Mouse (Mus musculus): ENCODE measurements around the gene Olfr1095.

Gene Olfr1095

DNA sequence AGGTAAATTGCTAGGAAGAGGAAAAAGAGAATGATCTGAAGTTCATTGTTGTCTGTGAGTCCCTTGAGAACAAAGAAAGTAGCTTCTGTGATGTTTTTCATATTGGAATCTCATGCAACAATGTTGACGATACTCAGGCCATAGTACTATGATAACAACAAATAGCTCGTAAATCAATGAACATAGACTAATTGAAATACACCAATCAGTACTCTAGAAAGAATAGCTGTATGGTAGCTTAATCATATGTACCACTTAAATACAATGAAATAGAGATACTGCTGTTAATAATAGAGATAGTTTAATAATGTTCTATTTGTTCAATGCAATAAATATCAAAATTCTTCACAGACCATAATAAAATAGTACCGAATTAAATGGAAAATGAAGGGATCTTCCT is at the start of gene Olfr1095:
Olfr1095 (minus strand) TSS at position 101 of the 400 bp plus-strand sequence.
- DNase-seq (ENCODE audit: low spot score in 2 of 2) = no peak

DNA sequence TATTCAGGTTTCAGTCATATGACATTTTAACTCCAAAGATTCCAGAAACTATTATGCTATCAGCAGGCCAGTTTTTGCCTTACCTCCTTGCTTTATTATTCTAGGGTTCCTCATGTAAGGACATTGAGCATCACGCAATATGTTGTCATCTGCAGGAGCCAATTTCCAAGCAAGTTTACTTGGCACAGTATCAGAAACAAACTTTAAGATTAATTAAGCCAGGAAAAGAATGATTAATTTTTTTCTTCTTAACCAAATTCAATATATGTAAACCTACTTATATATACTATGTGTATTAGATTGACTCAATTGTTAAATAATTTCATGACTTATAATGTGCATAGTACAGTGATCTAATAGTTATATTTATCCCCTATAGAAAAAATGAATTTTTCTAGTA is 40.6 kb upstream of the Olfr1095 start, which contains the start of gene Olfr1097:
Olfr1097 (minus strand) TSS at position 101 of the 400 bp plus-strand sequence.
- no peak for DNase-seq (ENCODE audit: low spot score in 2 of 2)

DNA sequence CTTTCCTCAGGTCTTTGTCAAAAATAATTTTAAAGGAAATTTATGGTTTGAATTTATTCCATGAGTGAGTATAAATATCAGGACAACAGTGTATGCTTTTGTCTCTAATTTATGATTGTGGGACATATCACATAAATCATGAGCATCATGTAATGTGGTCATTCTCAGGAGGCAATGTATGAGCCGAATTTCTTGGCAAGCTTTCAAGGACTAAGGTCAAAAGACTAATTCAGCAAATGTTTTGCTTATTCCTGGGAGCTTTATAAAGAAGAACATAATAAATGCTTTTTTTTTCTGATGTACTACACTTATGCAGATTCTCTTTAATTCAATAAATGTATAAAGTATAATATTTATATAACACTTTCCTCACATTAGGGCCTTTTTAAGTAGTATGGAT is 23.2 kb upstream of the Olfr1095 start, which contains the start of gene Gm13723:
Gm13723 (minus strand) TSS at position 101 of the 400 bp plus-strand sequence.
- no peak for DNase-seq (ENCODE audit: low spot score in 2 of 2)

DNA sequence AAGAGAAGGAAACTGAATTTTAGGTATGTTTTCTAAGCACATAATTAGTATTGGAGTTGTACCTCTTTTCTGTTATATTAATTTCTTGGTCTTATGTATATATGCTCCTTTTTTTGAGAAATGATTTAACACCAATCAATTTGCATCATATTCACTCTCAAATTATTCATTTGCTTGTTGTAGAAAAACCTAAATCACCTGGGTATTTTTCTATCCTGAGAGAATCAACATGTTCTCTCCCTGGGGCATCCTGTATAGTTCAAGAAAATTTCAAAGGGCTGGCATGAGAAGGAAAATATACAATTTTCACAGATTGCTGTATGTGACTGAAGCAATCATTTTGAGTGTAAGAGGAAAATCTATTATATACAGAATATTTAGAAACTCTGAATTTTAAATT is 27.1 kb downstream of the Olfr1095 start, which contains the start of gene Olfr1094:
Olfr1094 (plus strand) TSS at position 301 of the 400 bp plus-strand sequence.
- DNase-seq (ENCODE audit: low spot score in 2 of 2) = no peak

DNA sequence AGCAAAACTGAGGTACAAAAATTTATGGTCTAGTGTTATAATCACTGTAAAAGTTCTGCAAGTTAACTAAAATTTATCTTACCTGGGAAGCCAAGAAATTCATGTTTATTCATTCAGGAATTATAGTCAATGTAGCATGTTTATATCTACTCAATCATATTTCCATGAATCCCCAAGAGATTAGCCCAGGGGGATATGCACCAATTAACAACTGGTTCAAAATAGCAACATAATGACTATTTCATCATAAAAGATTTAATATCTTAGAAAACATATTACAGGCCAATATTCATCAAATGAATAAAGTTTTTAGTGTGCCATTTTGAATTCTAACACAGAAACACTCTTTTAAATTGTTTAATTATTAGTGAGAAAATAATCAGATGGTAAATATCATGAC is 41.6 kb downstream of the Olfr1095 start, which contains the start of gene Olfr141:
Olfr141 (minus strand) TSS at position 101 of the 400 bp plus-strand sequence.
- no peak for DNase-seq (ENCODE audit: low spot score in 2 of 2)

All from right cerebral cortex, adult 2 months (tissue).